Mouse (Mus musculus) kidney, adult 2 months (tissue): ENCODE measurements at regions not wholly inside any gene's neighbourhood (a gene's known extent, or its start where the extent isn't known, plus 50 kb on each side); places are given as distances from the start of the nearest gene placed in this dataset.

Source experiments
- DNase-seq: peaks from one replicate; pipeline ENCODE4 v3.0.0; 2021
- H3K27ac ChIP-seq: fragments of 200-500 bp; 2 replicates; pipeline ENCODE4 v1.5.1; 2012; ENCODE audit warnings: low read depth, low read length, control low read depth, inconsistent platforms; ENCODE audit not compliant: insufficient read depth
- H3K27me3 ChIP-seq: fragments of 200-500 bp; replicated peaks from 2 replicates; pipeline ENCODE4 v1.6.1; 2012; ENCODE audit warnings: mild to moderate bottlenecking, moderate library complexity, low read length, inconsistent platforms; ENCODE audit not compliant: control insufficient read depth, insufficient read depth
- H3K36me3 ChIP-seq: fragments of 200-500 bp; 2 replicates; pipeline ENCODE4 v1.6.1; 2012; ENCODE audit warnings: mild to moderate bottlenecking, moderate library complexity, low read length, inconsistent platforms; ENCODE audit not compliant: control insufficient read depth, insufficient read depth
- H3K4me1 ChIP-seq: fragments of 200-500 bp; 2 replicates; pipeline ENCODE4 v1.6.1; 2011; ENCODE audit warnings: low read length; ENCODE audit not compliant: control insufficient read depth, insufficient read depth
- H3K4me3 ChIP-seq: fragments of 200-500 bp; 2 replicates; pipeline ENCODE4 v1.5.1; 2011; ENCODE audit warnings: mild to moderate bottlenecking, low read depth, low read length, control low read depth; ENCODE audit not compliant: insufficient read depth
- CTCF ChIP-seq: fragments of 200-500 bp; conservative IDR thresholded peaks from 2 replicates; pipeline ENCODE4 v1.5.1; 2011; ENCODE audit warnings: low read depth, mild to moderate bottlenecking, control low read depth, low read length, moderate library complexity, mixed read lengths; ENCODE audit not compliant: insufficient read depth, insufficient read length
- POLR2A ChIP-seq: fragments of 200-500 bp; IDR thresholded peaks from one replicate; pipeline ENCODE4 v1.6.1; 2011; ENCODE audit warnings: low read depth, low read length, control low read depth
- WGBS: fragments of 180-500 bp; shearing (Covaris S2); methylation state at CpG from one replicate; pipeline ENCODE4 v1.1.7; 2018; 5-methylcytosine and 5-hydroxymethylcytosine counted together

DNA sequence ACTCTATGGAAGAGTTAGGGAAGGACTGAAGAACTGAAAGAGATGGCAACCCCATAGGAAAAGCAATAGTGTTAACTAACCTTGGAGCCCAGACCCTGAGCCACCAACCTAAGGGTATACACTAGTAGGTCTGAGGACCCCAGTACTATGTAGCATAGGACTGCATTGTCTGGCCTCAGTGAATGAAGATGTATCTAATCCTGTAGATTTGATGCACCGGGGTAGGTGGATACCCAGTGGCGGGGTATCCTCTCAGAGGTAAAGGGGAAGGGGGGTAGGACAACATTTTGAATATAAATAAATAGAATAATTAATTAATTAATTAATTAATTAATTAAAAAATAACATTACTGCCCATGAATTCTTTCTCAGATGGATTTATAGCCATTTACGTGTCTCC, 387.9 kb upstream of the 4921530L21Rik start:
- WGBS = 87% methylated on average over 3 of the region's 3 CpGs

DNA sequence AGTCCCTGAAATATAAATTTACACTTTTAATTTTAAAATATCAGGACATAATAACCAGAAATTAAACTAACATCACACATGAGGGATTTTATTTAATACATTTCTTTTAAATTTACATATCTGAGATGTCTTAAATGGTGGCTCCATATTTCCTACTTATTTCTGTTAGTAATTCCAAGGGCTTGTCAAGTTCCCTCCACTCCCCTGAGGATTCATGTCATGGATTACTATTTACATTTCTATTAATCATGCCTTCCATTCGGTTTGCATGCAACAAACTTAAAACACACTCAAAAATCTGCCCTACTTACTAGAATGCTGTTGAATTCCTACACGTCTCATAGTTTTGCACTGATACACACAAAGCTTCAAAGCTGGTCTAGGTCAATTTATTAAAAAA, 387.1 kb upstream of the 4921530L21Rik start:
- WGBS = 64% methylated on average over 2 of the region's 2 CpGs
- H3K27ac ChIP-seq = no peak overlapping the region
- TF ChIP-seq CTCF (no peak), POLR2A (no peak)
- no peaks in the 10 kb centered on the region for H3K27me3 ChIP-seq
- H3K4me1 ChIP-seq = no peaks in the 10 kb centered on the region
- DNase-seq = no peak
- H3K36me3 ChIP-seq = no peaks in the 10 kb centered on the region
- H3K4me3 ChIP-seq = no peak overlapping the region

More for the DNA sequence above, 387.9 kb upstream of the 4921530L21Rik start:
- H3K36me3 ChIP-seq = no peaks in the 10 kb centered on the region
- no peak overlapping the region for H3K27ac ChIP-seq
- H3K4me3 ChIP-seq = no peak overlapping the region
- H3K27me3 ChIP-seq = no peaks in the 10 kb centered on the region
- no peaks in the 10 kb centered on the region for H3K4me1 ChIP-seq
- no peak for DNase-seq
- no peak for TF ChIP-seq CTCF
- no peak for TF ChIP-seq POLR2A

DNA sequence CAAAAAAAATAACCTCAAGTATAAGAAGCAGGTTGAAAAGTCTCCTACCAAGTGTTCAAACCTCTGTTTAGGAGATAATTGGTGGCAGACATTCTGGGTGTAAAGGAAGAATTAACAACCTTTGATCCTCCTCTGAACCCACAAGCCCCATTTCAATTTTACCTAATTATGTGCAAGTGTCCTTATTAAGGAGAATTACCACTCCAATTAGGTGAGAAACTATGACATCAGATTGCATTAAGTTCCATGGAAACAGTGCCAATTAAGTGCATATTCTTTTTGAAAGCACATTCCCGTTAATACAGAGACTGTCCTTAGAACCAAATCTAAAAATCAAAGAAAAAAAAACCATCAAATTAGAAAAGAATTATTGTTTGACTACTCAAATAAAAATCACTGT, 366.0 kb upstream of the 4921530L21Rik start:
- no peaks in the 10 kb centered on the region for H3K4me1 ChIP-seq
- H3K27ac ChIP-seq = no peak overlapping the region
- no peak overlapping the region for H3K4me3 ChIP-seq
- H3K36me3 ChIP-seq = no peaks in the 10 kb centered on the region
- no peak for DNase-seq
- 78% methylated on average over 1 of the region's 1 CpGs for WGBS
- H3K27me3 ChIP-seq = no peaks in the 10 kb centered on the region
- no peak for TF ChIP-seq CTCF
- TF ChIP-seq POLR2A = no peak

DNA sequence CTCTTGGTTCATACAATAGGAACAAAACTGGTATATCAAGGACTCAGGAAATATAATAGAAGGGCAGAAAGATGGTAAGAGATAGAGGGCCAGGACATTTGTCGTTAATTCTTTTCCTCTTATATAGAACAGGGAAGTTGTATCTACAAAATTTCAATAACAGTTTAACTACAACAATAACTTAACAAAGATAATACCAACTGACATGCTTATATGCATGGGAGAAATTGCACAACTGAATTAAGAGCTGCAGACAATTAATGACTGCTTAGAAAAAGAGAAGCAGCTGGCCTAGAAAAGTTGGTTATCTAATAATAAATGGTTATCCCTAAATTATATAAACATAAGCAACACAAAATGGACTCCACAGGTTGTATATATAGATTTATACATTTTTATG, 362.2 kb upstream of the 4921530L21Rik start:
- Histone ChIP-seq H3K4me1 (no peaks in the 10 kb centered on the region), H3K4me3 (no peak overlapping the region), H3K36me3 (no peaks in the 10 kb centered on the region), H3K27me3 (no peaks in the 10 kb centered on the region), H3K27ac (no peak overlapping the region)
- TF ChIP-seq CTCF (no peak), POLR2A (no peak)
- DNase-seq = no peak
- 76% methylated on average over 1 of the region's 1 CpGs for WGBS

DNA sequence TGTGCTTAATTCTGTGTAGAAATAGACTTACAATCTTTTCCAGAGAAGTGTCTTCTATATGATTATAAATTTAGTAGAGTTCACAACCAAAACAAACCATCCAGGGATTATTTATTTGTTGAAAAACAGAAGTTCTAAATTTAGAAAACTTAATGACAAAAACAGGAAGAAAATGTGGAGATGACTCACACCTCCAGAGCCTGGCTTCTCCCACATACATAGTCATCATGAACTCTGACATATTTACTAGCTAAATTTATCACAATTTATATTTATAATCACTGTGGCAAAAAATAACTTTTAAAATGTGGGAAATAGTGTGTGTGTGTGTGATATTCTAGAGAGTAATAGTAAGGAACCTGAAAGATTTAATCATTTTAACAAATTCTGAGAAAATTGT, 337.2 kb upstream of the 4921530L21Rik start:
- no peaks in the 10 kb centered on the region for H3K36me3 ChIP-seq
- DNase-seq = no peak

DNA sequence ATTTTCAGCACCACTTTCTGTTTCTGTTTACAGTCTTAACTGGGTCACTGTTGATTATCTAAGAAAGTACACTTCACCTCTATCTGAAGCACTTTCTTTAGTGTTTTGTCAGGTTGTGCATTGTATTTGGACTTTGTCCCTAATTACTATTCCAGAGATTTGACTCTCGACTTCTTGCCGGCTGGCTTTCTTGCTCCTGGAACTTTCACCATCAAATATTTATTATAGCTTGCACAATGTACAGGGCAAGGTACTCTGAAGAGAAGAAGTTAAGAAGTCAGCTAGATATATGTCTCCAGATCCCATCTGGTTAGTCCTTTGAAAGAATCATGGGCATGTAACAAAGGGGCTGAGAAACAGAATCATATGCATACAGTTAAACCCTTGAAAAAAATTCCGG, 290.0 kb upstream of the 4921530L21Rik start:
- TF ChIP-seq POLR2A = no peak
- no peak for TF ChIP-seq CTCF
- no peaks in the 10 kb centered on the region for H3K27me3 ChIP-seq
- 57% methylated on average over 3 of the region's 3 CpGs for WGBS
- no peak overlapping the region for H3K4me3 ChIP-seq
- peak; percentile 2 for DNase-seq
- no peak overlapping the region for H3K27ac ChIP-seq
- H3K4me1 ChIP-seq = no peaks in the 10 kb centered on the region
- no peaks in the 10 kb centered on the region for H3K36me3 ChIP-seq

More for the DNA sequence above, 337.2 kb upstream of the 4921530L21Rik start:
- H3K4me1 ChIP-seq = no peaks in the 10 kb centered on the region
- TF ChIP-seq CTCF (no peak), POLR2A (no peak)
- H3K27ac ChIP-seq = no peak overlapping the region
- H3K27me3 ChIP-seq = no peaks in the 10 kb centered on the region
- H3K4me3 ChIP-seq = no peak overlapping the region

DNA sequence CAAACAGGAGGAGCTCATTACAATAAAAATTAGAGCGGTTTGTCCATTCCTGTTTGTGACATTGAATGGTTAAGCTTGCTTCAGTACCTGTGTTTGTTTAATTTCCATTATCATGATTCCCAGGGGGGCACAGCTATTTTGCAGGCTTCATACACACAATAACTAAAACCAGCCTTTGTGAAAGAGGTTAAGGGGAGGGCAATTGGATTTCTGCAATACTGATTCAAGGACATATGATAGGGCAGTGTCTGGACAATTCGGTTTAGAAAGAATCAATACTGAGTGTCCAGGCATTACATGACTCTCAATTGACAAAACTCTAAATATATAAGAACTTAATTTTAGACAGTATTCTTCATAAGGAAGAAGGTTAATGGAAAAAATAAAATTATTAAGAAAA, 284.7 kb upstream of the 4921530L21Rik start:
- DNase-seq = no peak
- Histone ChIP-seq H3K36me3 (no peaks in the 10 kb centered on the region), H3K27me3 (no peaks in the 10 kb centered on the region), H3K4me3 (no peak overlapping the region), H3K27ac (no peak overlapping the region), H3K4me1 (no peaks in the 10 kb centered on the region)
- TF ChIP-seq POLR2A = no peak
- TF ChIP-seq CTCF = no peak
- 89% methylated on average over 2 of the region's 2 CpGs for WGBS

DNA sequence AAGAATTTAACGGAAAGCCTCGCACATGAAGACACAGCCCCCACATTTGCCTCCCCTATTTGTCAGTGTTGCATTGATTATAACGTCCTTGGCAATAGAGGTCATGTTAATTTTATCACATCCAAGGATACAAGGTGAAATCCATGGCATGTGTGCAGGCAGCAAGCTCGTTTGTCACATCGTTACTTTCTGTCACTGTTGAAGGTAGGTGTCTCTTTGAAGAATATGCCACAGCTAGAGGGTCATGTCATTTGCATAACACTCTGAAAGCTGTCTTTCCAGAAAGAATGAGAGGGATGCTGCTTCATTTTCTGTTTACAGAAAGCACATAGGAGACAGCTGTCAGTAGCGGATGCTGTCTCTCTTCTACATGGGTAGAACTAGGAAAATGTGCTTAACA, 235.1 kb upstream of the 4921530L21Rik start:
- Histone ChIP-seq H3K27ac (no peak overlapping the region), H3K36me3 (no peaks in the 10 kb centered on the region), H3K27me3 (no peaks in the 10 kb centered on the region), H3K4me1 (no peaks in the 10 kb centered on the region), H3K4me3 (no peak overlapping the region)
- 49% methylated on average over 6 of the region's 6 CpGs for WGBS
- no peak for DNase-seq
- TF ChIP-seq POLR2A = no peak
- TF ChIP-seq CTCF = no peak

DNA sequence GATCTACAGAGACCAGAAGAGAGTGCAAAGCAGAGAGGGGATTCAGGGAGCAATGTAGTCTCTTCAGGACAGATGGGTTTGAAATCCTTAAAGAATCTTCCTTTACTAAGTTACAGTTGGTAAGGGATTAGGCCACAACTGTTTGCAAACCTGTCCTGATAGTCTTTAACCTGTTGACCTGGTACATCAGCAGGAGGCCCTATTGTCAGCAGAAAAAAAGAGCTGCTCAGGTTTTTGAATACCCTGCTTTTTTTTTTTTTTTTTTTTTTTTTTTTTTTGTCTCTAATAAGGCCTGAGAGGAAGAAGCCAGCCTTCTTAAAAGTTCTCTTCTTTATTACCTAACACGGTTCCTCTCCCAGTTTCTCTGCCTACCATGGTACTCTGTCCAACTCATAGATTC, 221.5 kb upstream of the 4921530L21Rik start:
- no peak for DNase-seq
- TF ChIP-seq CTCF = no peak
- no peak for TF ChIP-seq POLR2A
- Histone ChIP-seq H3K4me1 (no peaks in the 10 kb centered on the region), H3K27me3 (no peaks in the 10 kb centered on the region), H3K4me3 (no peak overlapping the region), H3K27ac (no peak overlapping the region), H3K36me3 (no peaks in the 10 kb centered on the region)
- 47% methylated on average over 1 of the region's 1 CpGs for WGBS
